In genomic region chr4:63456547-63456946, GRCm38 (mm10) we compare ENCODE assay signal across 16 mouse cellular contexts.
"Had no signal": no experiment of that assay in that cellular context is flagged by ENCODE, and none has a peak within 500 bp of the region (broad histone marks: within the 10 kb centered on the region; RNA-seq: fewer than 3 reads in every experiment).

No protein-coding gene starts in this region.

- H3K27me3 ChIP-seq: stomach, embryonic 15.5 days had no signal

- ATAC-seq: intestine, embryonic 16.5 days; lung, postnatal 0 days had no signal

- H3K4me3 ChIP-seq: left cerebral cortex, adult 2 months; midbrain, embryonic 10.5 days; myocyte; neural tube, embryonic 12.5 days; stomach, embryonic 15.5 days had no signal

- H3K9me3 ChIP-seq: midbrain, embryonic 10.5 days; neural tube, embryonic 12.5 days; stomach, embryonic 15.5 days had no signal

- H3K4me2 ChIP-seq: neural tube, embryonic 12.5 days; stomach, embryonic 15.5 days had no signal

- H3K36me3 ChIP-seq: neural tube, embryonic 12.5 days; stomach, embryonic 15.5 days had no signal

- DNase-seq: kidney, adult 2 months; kidney, postnatal 25 days; lung, adult 2 months; lung, postnatal 4 days; midbrain, embryonic 14.5 days; right cerebral cortex, postnatal 4 days; thymus, adult 2 months; thymus, postnatal 25 days had no signal

- H3K27ac ChIP-seq: left cerebral cortex, adult 2 months; liver, embryonic 14.5 days; midbrain, embryonic 10.5 days; neural tube, embryonic 12.5 days; stomach, embryonic 15.5 days had no signal

- H3K9ac ChIP-seq: liver, embryonic 14.5 days; neural tube, embryonic 12.5 days; stomach, embryonic 15.5 days had no signal
